Mouse (Mus musculus): ENCODE data around the gene Dcaf1. TPM values are rescaled to one million over a fixed set of nuclear protein-coding genes. Genes with fewer than 3 reads are reported as not detected.

The Dcaf1 gene
- polyA plus RNA-seq, 2 experiments = 10.5 to 11.9 TPM

DNA sequence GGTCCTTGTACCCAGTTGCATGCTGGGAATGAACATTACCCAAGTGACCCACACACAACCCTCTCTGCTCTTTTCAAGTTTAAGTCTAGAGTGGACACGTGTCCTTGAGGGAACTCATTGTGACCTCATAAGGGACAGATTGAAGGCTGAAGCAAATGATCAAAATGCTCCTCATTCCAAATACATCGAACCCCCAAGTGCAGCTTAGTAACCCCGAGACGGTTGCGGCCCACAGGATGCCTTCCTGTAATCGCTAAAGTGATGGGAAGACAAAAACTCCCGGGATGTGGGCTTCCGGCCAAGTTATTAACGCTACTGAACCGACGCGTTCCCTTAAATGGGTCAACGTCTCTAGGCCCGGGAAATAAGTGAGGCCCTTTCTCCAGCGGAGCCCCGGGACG is 69.7 kb downstream of the Dcaf1 start:
- peaks cover 28% of the 10 kb centered on the region for H3K36me3 ChIP-seq (replicated peaks; ENCODE audit: control insufficient read depth, insufficient read depth, low read depth)
- H3K4me1 ChIP-seq (replicated peaks; ENCODE audit: control insufficient read depth in 2 of 2, insufficient read depth in 2 of 2, low read length in 1 of 2) = peaks cover 10 to 26% of the 10 kb centered on the region in 2 experiments
- TF ChIP-seq EP300 (IDR thresholded peaks at IDR 0.05; ENCODE audit: low read depth) = no peak
- H3K27ac ChIP-seq = peak overlapping the region; percentile 66
- WGBS (ENCODE audit: insufficient replicate concordance) = under 1% methylated on average over 17 of the region's 17 CpGs
- H3K9ac ChIP-seq (replicated peaks) = peak overlapping the region; percentile 95
- H3K9me3 ChIP-seq (ENCODE audit: control insufficient read depth, low read length) = no peaks in the 10 kb centered on the region
- H3K27me3 ChIP-seq (ENCODE audit: control insufficient read depth, insufficient read depth, low read length) = no peaks in the 10 kb centered on the region
- H3K4me2 ChIP-seq (ENCODE audit: low read depth) = peak overlapping the region; percentile 92
- DNase-seq (ENCODE audit: low read depth in 3 of 3, low spot score in 3 of 3) (peak in 1 of 3 experiments; percentile 17), ATAC-seq (ENCODE audit: insufficient read depth) (no peak)
- peak overlapping the region; percentile 84 to 95 for H3K4me3 ChIP-seq (ENCODE audit: insufficient read depth in 1 of 2, low read depth in 2 of 2, low read length in 2 of 2)

DNA sequence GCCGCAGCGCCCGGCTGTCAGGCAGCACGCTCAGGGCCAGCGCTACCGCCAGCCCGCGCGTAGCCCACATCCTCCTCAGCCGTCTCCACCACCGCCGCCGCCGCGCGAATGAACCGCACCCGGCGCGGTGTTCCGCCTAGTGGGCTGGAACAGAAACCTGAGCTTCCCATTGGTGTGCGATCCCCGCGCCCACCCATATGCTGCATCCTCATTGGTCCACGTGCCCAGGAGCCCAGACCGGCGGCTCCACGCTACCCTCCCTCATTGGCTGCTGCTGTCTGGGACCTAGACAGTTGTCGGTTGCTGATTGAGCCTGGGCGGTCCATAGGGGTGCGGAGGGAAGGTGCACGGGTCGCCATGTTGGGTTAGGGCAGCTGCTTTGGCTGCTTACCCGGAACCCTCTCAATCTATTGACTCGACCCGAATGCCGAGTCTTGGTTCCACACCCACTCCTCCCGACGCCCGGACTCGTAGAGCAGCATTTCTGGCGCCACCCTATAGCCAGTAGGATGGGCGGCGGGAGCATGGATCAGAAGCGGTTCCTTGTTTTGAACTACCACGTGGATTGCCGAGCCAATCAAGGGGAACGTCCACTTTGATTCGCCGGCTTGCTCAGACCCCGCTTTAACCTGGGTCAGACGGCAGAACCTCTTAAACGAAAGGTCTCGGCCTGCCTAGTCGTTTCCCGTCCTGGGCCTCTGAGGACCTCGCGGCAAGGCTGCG is 70.3 kb downstream of the Dcaf1 start, which contains the start of gene Manf:
TSS of gene Manf (minus strand) at position 151 of the 723 bp plus-strand sequence.
- peak; percentile 98 to 99 (median 98) for DNase-seq (ENCODE audit: low read depth in 3 of 3, low spot score in 3 of 3)
- H3K27ac ChIP-seq = peak within 1 kb of the TSS; percentile 83
- peak within 1 kb of the TSS; percentile 99 for H3K4me2 ChIP-seq (ENCODE audit: low read depth)
- H3K9me3 ChIP-seq (ENCODE audit: control insufficient read depth, low read length) = no peaks in the 10 kb centered on the region
- under 1% methylated on average over 59 of the region's 59 CpGs for WGBS (ENCODE audit: insufficient replicate concordance)
- peaks cover 10 to 26% of the 10 kb centered on the region in 2 experiments for H3K4me1 ChIP-seq (replicated peaks; ENCODE audit: control insufficient read depth in 2 of 2, insufficient read depth in 2 of 2, low read length in 1 of 2)
- H3K36me3 ChIP-seq (replicated peaks; ENCODE audit: control insufficient read depth, insufficient read depth, low read depth) = peaks cover 28% of the 10 kb centered on the region
- peak within 1 kb of the TSS; percentile 95 for H3K9ac ChIP-seq (replicated peaks)
- peak within 1 kb of the TSS; percentile 84 to 95 for H3K4me3 ChIP-seq (ENCODE audit: insufficient read depth in 1 of 2, low read depth in 2 of 2, low read length in 2 of 2)
- TF ChIP-seq EP300 (IDR thresholded peaks at IDR 0.05; ENCODE audit: low read depth) (no peak; the same call in 1 of the 2 replicates), CTCF (IDR thresholded peaks at IDR 0.05; ENCODE audit: low read depth) (peak; percentile 35)
- no peaks in the 10 kb centered on the region for H3K27me3 ChIP-seq (ENCODE audit: control insufficient read depth, insufficient read depth, low read length)
- peak; percentile 94 for ATAC-seq (ENCODE audit: insufficient read depth)

DNA sequence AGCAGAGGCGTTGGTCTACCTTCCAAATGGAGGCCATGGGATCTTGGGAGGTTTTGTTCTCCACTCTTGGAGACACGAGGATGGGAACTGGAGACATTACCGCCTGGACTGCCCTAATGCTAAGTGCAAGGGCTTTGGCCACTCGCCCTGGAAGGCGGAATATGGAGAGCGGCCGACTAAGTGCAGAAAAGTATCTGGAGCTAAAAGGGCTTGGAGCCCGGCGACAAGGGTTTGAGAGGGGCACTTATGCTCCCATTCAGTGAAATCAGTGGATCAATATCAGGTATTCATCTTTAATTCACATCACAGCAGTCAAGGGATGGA is 70.8 kb downstream of the Dcaf1 start:
- Histone ChIP-seq H3K36me3 (replicated peaks; ENCODE audit: control insufficient read depth, insufficient read depth, low read depth) (peaks cover 28% of the 10 kb centered on the region), H3K27ac (peak overlapping the region; percentile 83), H3K9me3 (ENCODE audit: control insufficient read depth, low read length) (no peaks in the 10 kb centered on the region), H3K4me3 (ENCODE audit: insufficient read depth in 1 of 2, low read depth in 2 of 2, low read length in 2 of 2) (peak overlapping the region; percentile 84 to 86), H3K9ac (replicated peaks) (peak overlapping the region; percentile 85), H3K4me1 (replicated peaks; ENCODE audit: control insufficient read depth in 2 of 2, insufficient read depth in 2 of 2, low read length in 1 of 2) (peaks cover 10 to 24% of the 10 kb centered on the region in 2 experiments), H3K4me2 (ENCODE audit: low read depth) (peak overlapping the region; percentile 99), H3K27me3 (ENCODE audit: control insufficient read depth, insufficient read depth, low read length) (no peaks in the 10 kb centered on the region)
- TF ChIP-seq EP300 (IDR thresholded peaks at IDR 0.05; ENCODE audit: low read depth) (no peak), CTCF (IDR thresholded peaks at IDR 0.05; ENCODE audit: low read depth) (no peak)
- 2% methylated on average over 9 of the region's 9 CpGs for WGBS (ENCODE audit: insufficient replicate concordance)
- DNase-seq (ENCODE audit: low read depth in 3 of 3, low spot score in 3 of 3) (no peak), ATAC-seq (ENCODE audit: insufficient read depth) (no peak)

DNA sequence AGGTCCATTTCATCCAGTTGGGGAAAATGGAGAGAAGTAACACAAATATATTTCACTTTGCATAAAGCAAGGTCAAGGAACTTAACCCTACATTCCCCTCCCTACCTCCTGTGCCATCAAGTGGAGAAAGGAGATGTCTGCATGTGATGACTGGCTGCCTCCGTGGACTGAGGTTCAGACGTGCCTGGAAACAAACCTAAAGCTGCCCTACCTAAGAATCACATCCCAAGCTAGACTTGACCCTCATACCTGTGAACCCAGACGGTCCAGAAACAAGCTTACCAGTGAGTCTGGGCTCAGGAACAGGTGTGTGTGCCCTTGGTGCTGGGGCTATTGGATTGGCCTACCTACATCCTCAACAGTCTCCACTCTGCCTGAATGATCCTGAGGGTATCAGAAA is 71.7 kb downstream of the Dcaf1 start:
- H3K4me1 ChIP-seq (replicated peaks; ENCODE audit: control insufficient read depth in 2 of 2, insufficient read depth in 2 of 2, low read length in 1 of 2) = peaks cover 10 to 17% of the 10 kb centered on the region in 2 experiments
- no peak overlapping the region for H3K27ac ChIP-seq
- peak overlapping the region; percentile 99 for H3K4me2 ChIP-seq (ENCODE audit: low read depth)
- TF ChIP-seq CTCF (IDR thresholded peaks at IDR 0.05; ENCODE audit: low read depth) (no peak), EP300 (IDR thresholded peaks at IDR 0.05; ENCODE audit: low read depth) (no peak)
- no peak overlapping the region for H3K9ac ChIP-seq (replicated peaks)
- H3K4me3 ChIP-seq (ENCODE audit: insufficient read depth in 1 of 2, low read depth in 2 of 2, low read length in 2 of 2) = peak overlapping the region in 1 of 2 experiments; percentile 4; a peak in 2 of 4 replicates
- WGBS (ENCODE audit: insufficient replicate concordance) = 62% methylated on average over 3 of the region's 3 CpGs
- H3K27me3 ChIP-seq (ENCODE audit: control insufficient read depth, insufficient read depth, low read length) = no peaks in the 10 kb centered on the region
- ATAC-seq (ENCODE audit: insufficient read depth) (no peak), DNase-seq (ENCODE audit: low read depth in 3 of 3, low spot score in 3 of 3) (no peak)
- peaks cover 23% of the 10 kb centered on the region for H3K36me3 ChIP-seq (replicated peaks; ENCODE audit: control insufficient read depth, insufficient read depth, low read depth)
- no peaks in the 10 kb centered on the region for H3K9me3 ChIP-seq (ENCODE audit: control insufficient read depth, low read length)

DNA sequence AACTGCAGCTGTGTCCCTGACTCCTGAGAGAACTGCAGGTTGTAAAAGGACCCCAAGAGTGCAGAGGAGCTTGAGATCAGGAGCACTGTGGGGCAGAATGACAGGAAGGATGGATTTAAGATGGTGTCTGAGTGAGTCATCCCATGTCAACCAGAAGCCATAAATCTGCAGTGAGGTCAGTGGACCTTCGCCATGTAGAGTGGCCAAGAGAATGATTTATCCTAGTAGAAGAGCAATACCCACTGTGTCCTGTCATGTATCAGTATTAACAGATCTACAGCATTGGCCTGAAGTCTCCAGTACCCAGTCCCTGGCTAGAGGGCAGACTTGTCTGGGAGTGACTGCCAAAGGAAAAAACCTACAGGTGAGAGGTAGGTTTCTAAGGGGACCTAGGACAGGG is 77.2 kb downstream of the Dcaf1 start:
- Histone ChIP-seq H3K9me3 (ENCODE audit: control insufficient read depth, low read length) (no peaks in the 10 kb centered on the region), H3K9ac (replicated peaks) (no peak overlapping the region), H3K4me2 (ENCODE audit: low read depth) (no peak overlapping the region), H3K27ac (no peak overlapping the region), H3K4me1 (replicated peaks; ENCODE audit: control insufficient read depth in 2 of 2, insufficient read depth in 2 of 2, low read length in 1 of 2) (no peaks in the 10 kb centered on the region), H3K27me3 (ENCODE audit: control insufficient read depth, insufficient read depth, low read length) (no peaks in the 10 kb centered on the region), H3K36me3 (replicated peaks; ENCODE audit: control insufficient read depth, insufficient read depth, low read depth) (no peaks in the 10 kb centered on the region), H3K4me3 (ENCODE audit: insufficient read depth in 1 of 2, low read depth in 2 of 2, low read length in 2 of 2) (no peak overlapping the region)
- no peak for DNase-seq (ENCODE audit: low read depth in 3 of 3, low spot score in 3 of 3)
- no peak for ATAC-seq (ENCODE audit: insufficient read depth)
- 52% methylated on average over 1 of the region's 1 CpGs for WGBS (ENCODE audit: insufficient replicate concordance)
- TF ChIP-seq CTCF (IDR thresholded peaks at IDR 0.05; ENCODE audit: low read depth) = no peak
- TF ChIP-seq EP300 (IDR thresholded peaks at IDR 0.05; ENCODE audit: low read depth) = no peak

All from liver, embryonic 14.5 days (tissue).